Mouse (Mus musculus): ENCODE data around the gene Gas6. TPM values are rescaled to one million over a fixed set of nuclear protein-coding genes. Genes with fewer than 3 reads are reported as not detected.

Gas6 gene
- total RNA-seq, 2 experiments from 2014 or later = 0.09 TPM; not detected in 1

GRCm38 (mm10) chr8:13420970-13421369 lies 73.3 kb downstream of the Gas6 start:
- ATAC-seq (replicated peaks; ENCODE audit: low FRiP score, poor library complexity, severe bottlenecking) = no peak

- no peak for ATAC-seq (replicated peaks; ENCODE audit: low FRiP score, poor library complexity, severe bottlenecking)
Measured at GRCm38 (mm10) chr8:13419111-13419639, 75.1 kb downstream of the Gas6 start.

- no peak for ATAC-seq (replicated peaks; ENCODE audit: low FRiP score, poor library complexity, severe bottlenecking)
Measured at GRCm38 (mm10) chr8:13415879-13416278, 78.4 kb downstream of the Gas6 start.

Other genes starting within 250 kb of the Gas6 start
- gene Adprhl1, start 240.3 kb downstream of the Gas6 start, total RNA-seq (2015; ENCODE audit: low replicate concordance) = not detected in 2 replicates
- 0.43 TPM in 1 of 2 replicates, not detected in the other for gene Adprhl1, start 240.3 kb downstream of the Gas6 start, total RNA-seq (2017; ENCODE audit: low replicate concordance)
- 0.42 and 9.2 TPM in 2 replicates for gene Dcun1d2, start 206.4 kb downstream of the Gas6 start, total RNA-seq (2015; ENCODE audit: low replicate concordance)
- gene Dcun1d2, start 206.4 kb downstream of the Gas6 start, total RNA-seq (2017; ENCODE audit: low replicate concordance) = 4.2 and 5.4 TPM in 2 replicates
- 7.1 and 12.3 TPM in 2 replicates for gene Tmco3, start 206.3 kb downstream of the Gas6 start, total RNA-seq (2015; ENCODE audit: low replicate concordance)
- gene Tmco3, start 206.3 kb downstream of the Gas6 start, total RNA-seq (2017; ENCODE audit: low replicate concordance) = 6.1 and 9.4 TPM in 2 replicates
- gene Tfdp1, start 155.7 kb downstream of the Gas6 start, total RNA-seq (2015; ENCODE audit: low replicate concordance) = 90.5 and 105 TPM in 2 replicates
- gene Tfdp1, start 155.7 kb downstream of the Gas6 start, total RNA-seq (2017; ENCODE audit: low replicate concordance) = 73.9 and 76.0 TPM in 2 replicates
- not detected in 2 replicates for gene Atp4b, start 97.7 kb downstream of the Gas6 start, total RNA-seq (2015; ENCODE audit: low replicate concordance)
- not detected in 2 replicates for gene Atp4b, start 97.7 kb downstream of the Gas6 start, total RNA-seq (2017; ENCODE audit: low replicate concordance)
- not detected in 2 replicates for gene Grk1, start 89.4 kb downstream of the Gas6 start, total RNA-seq (2015; ENCODE audit: low replicate concordance)
- 0.28 and 0.34 TPM in 2 replicates for gene Grk1, start 89.4 kb downstream of the Gas6 start, total RNA-seq (2017; ENCODE audit: low replicate concordance)
- gene Tmem255b, start 59.3 kb downstream of the Gas6 start, total RNA-seq (2015; ENCODE audit: low replicate concordance) = not detected in 2 replicates
- not detected in 2 replicates for gene Tmem255b, start 59.3 kb downstream of the Gas6 start, total RNA-seq (2017; ENCODE audit: low replicate concordance)
- not detected in 2 replicates for gene 1700029H14Rik, start 68.0 kb upstream of the Gas6 start, total RNA-seq (2015; ENCODE audit: low replicate concordance)
- not detected in 2 replicates for gene 1700029H14Rik, start 68.0 kb upstream of the Gas6 start, total RNA-seq (2017; ENCODE audit: low replicate concordance)
- gene Rasa3, start 183.1 kb upstream of the Gas6 start, total RNA-seq (2015; ENCODE audit: low replicate concordance) = 4.8 and 11.7 TPM in 2 replicates
- gene Rasa3, start 183.1 kb upstream of the Gas6 start, total RNA-seq (2017; ENCODE audit: low replicate concordance) = 17.1 and 19.5 TPM in 2 replicates
- not detected in 2 replicates for gene Cfap97d2, start 211.4 kb upstream of the Gas6 start, total RNA-seq (2015; ENCODE audit: low replicate concordance)
- not detected in 2 replicates for gene Cfap97d2, start 211.4 kb upstream of the Gas6 start, total RNA-seq (2017; ENCODE audit: low replicate concordance)

All from erythroblast, adult 5-6 weeks (primary cell).